12 mouse cellular contexts compared by ENCODE assay signal in genomic region chr15:36351693-36352092, GRCm38 (mm10).
"Had no signal": no experiment of that assay in that cellular context is flagged by ENCODE, and none has a peak within 500 bp of the region (broad histone marks: within the 10 kb centered on the region; RNA-seq: fewer than 3 reads in every experiment).

No protein-coding gene starts in this region.

- H3K27ac ChIP-seq: left cerebral cortex, adult 2 months; limb, embryonic 10.5 days; midbrain, embryonic 10.5 days; neural tube, embryonic 15.5 days had no signal

- H3K27me3 ChIP-seq: neural tube, embryonic 15.5 days had no signal

- H3K9ac ChIP-seq: liver, postnatal 0 days; neural tube, embryonic 15.5 days had no signal

- H3K36me3 ChIP-seq: limb, embryonic 10.5 days; midbrain, embryonic 10.5 days; neural tube, embryonic 15.5 days had no signal

- DNase-seq: liver, postnatal 0 days; lung, postnatal 10 days; midbrain, embryonic 14.5 days; right cerebral cortex, postnatal 14 days; thymus, postnatal 36 days had no signal

- H3K9me3 ChIP-seq: limb, embryonic 10.5 days; midbrain, embryonic 10.5 days; neural tube, embryonic 15.5 days had no signal

- H3K4me1 ChIP-seq: limb, embryonic 10.5 days; midbrain, embryonic 10.5 days had no signal

- H3K4me3 ChIP-seq: left cerebral cortex, adult 2 months; limb, embryonic 10.5 days; midbrain, embryonic 10.5 days; myocyte; neural tube, embryonic 15.5 days had no signal

- ATAC-seq: intestine, postnatal 0 days; liver, postnatal 0 days had no signal

- H3K4me2 ChIP-seq: liver, embryonic 11.5 days; neural tube, embryonic 15.5 days had no signal
